Mouse (Mus musculus): ENCODE data around the gene Serpinf2. TPM values are rescaled to one million over a fixed set of nuclear protein-coding genes. Genes with fewer than 3 reads are reported as not detected.

The Serpinf2 gene
- polyA plus RNA-seq, 1 experiment = 0.75 TPM

GRCm38 (mm10) chr11:75422013-75422792 lies 17.2 kb downstream of the Serpinf2 start, which contains the start of gene Serpinf1:
Serpinf1 (minus strand) TSS chr11:75422701.
- no peak within 1 kb of the TSS for H3K27ac ChIP-seq (ENCODE audit: insufficient read depth, low read length)
- H3K36me3 ChIP-seq (ENCODE audit: control insufficient read depth, insufficient read depth, low read length) = no peaks in the 10 kb centered on the region
- WGBS = 65% methylated on average over 10 of the region's 10 CpGs
- H3K4me3 ChIP-seq (ENCODE audit: extremely low read depth, insufficient read depth, insufficient read length) = no peak within 1 kb of the TSS
- TF ChIP-seq POLR2A (IDR thresholded peaks at IDR 0.05; ENCODE audit: low read depth, low read length) (no peak), CTCF (IDR thresholded peaks at IDR 0.05; ENCODE audit: extremely low read depth, insufficient read depth, insufficient read length, insufficient replicate concordance) (no peak)
- no peaks in the 10 kb centered on the region for H3K27me3 ChIP-seq (ENCODE audit: control insufficient read depth, insufficient read depth, low read length)
- no peaks in the 10 kb centered on the region for H3K4me1 ChIP-seq (ENCODE audit: control insufficient read depth, insufficient read depth, insufficient read length)
- no peak for DNase-seq (ENCODE audit: low read depth in 1 of 2, low spot score in 2 of 2)

DNA sequence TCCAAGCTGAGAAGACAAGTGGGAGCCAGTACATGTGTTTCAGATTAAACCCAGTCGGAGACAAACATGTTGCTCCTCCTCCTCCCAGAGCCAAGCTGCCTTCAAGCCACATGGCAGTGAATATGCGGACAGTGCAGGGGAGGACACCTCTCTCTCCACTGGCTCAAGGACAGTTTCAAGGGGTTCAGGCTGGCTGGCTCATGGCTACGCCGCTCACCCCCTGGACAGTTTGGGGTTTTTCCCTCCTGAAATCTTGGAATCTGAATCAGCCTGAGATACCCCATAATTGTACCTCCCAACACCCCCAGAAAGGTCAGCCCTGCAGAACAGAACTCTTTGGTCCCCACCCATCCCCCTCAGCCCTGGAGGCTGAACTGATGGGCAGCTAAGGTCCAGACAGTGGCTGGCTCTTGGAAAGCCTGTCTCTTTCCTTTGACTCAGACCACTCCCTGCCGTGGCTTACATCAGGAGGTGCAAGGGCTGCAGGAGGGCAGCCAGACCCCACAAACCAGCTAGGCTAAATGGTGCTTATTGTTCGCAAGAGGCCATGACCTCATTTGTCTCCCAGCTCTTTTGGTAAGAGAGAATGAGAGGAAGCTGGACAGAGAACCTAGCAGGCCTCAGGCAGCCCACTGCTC lies 17.9 kb downstream of the Serpinf2 start:
- Histone ChIP-seq H3K4me1 (ENCODE audit: control insufficient read depth, insufficient read depth, insufficient read length) (peaks cover 5% of the 10 kb centered on the region; the same call in 1 of the 2 replicates), H3K27ac (ENCODE audit: insufficient read depth, low read length) (no peak overlapping the region), H3K27me3 (ENCODE audit: control insufficient read depth, insufficient read depth, low read length) (no peaks in the 10 kb centered on the region), H3K36me3 (ENCODE audit: control insufficient read depth, insufficient read depth, low read length) (no peaks in the 10 kb centered on the region), H3K4me3 (ENCODE audit: extremely low read depth, insufficient read depth, insufficient read length) (no peak overlapping the region)
- TF ChIP-seq CTCF (IDR thresholded peaks at IDR 0.05; ENCODE audit: extremely low read depth, insufficient read depth, insufficient read length, insufficient replicate concordance) = no peak
- no peak for TF ChIP-seq POLR2A (IDR thresholded peaks at IDR 0.05; ENCODE audit: low read depth, low read length)
- no peak for DNase-seq (ENCODE audit: low read depth in 1 of 2, low spot score in 2 of 2)
- 85% methylated on average over 6 of the region's 6 CpGs for WGBS

- DNase-seq (ENCODE audit: low read depth in 1 of 2, low spot score in 2 of 2) = no peak
- WGBS = 71% methylated on average over 5 of the region's 5 CpGs
- no peak for TF ChIP-seq CTCF (IDR thresholded peaks at IDR 0.05; ENCODE audit: extremely low read depth, insufficient read depth, insufficient read length, insufficient replicate concordance)
- Histone ChIP-seq H3K27me3 (ENCODE audit: control insufficient read depth, insufficient read depth, low read length) (no peaks in the 10 kb centered on the region), H3K4me1 (ENCODE audit: control insufficient read depth, insufficient read depth, insufficient read length) (peaks cover 11% of the 10 kb centered on the region), H3K27ac (ENCODE audit: insufficient read depth, low read length) (no peak overlapping the region), H3K36me3 (ENCODE audit: control insufficient read depth, insufficient read depth, low read length) (no peaks in the 10 kb centered on the region), H3K4me3 (ENCODE audit: extremely low read depth, insufficient read depth, insufficient read length) (no peak overlapping the region)
Measured at GRCm38 (mm10) chr11:75420810-75421374, 18.5 kb downstream of the Serpinf2 start.

DNA sequence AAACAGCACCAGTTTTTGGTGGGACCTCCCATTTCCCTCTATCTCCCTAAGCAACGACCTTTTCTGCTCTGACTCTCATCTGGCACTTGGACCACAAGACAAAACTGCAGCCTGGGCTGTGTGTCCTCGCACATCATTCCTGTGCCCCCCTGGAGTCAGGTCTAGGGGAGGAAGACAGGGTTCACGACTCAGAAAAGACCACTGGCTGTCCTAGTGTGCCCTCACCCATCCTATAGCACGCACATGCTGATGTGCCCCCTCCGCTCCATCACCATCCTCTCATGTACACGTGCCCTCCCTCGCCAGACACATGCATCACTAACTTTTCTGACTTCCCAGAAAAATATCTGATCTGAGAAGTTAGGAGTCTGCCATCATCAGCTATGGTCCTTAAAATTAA lies 19.4 kb downstream of the Serpinf2 start:
- peaks cover 19% of the 10 kb centered on the region for H3K4me1 ChIP-seq (ENCODE audit: control insufficient read depth, insufficient read depth, insufficient read length)
- no peak overlapping the region for H3K4me3 ChIP-seq (ENCODE audit: extremely low read depth, insufficient read depth, insufficient read length)
- H3K27me3 ChIP-seq (ENCODE audit: control insufficient read depth, insufficient read depth, low read length) = no peaks in the 10 kb centered on the region
- no peaks in the 10 kb centered on the region for H3K36me3 ChIP-seq (ENCODE audit: control insufficient read depth, insufficient read depth, low read length)
- WGBS = 79% methylated on average over 7 of the region's 7 CpGs
- TF ChIP-seq POLR2A (IDR thresholded peaks at IDR 0.05; ENCODE audit: low read depth, low read length) (no peak), CTCF (IDR thresholded peaks at IDR 0.05; ENCODE audit: extremely low read depth, insufficient read depth, insufficient read length, insufficient replicate concordance) (no peak)
- no peak overlapping the region for H3K27ac ChIP-seq (ENCODE audit: insufficient read depth, low read length)
- no peak for DNase-seq (ENCODE audit: low read depth in 1 of 2, low spot score in 2 of 2)

DNA sequence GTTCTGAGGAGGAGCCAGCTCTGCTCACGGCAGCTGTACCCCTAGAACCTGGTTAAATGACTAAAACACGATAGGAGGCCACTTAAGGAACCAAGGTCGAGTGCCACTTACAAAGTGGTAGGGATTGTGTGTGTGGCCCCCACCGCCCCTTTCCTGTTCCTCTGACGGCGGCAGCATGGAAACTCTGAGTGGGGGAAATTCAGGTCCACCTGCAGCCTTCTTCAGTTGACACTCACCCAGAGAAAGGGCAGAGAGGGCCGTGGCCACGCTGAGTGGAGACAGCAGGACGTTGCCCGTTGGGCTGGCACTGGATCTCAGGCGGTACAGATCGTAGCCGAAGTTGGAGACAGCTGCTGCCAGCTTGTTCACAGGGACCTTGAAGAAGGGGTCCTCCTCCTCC lies 23.4 kb downstream of the Serpinf2 start:
- no peaks in the 10 kb centered on the region for H3K27me3 ChIP-seq (ENCODE audit: control insufficient read depth, insufficient read depth, low read length)
- no peak for TF ChIP-seq CTCF (IDR thresholded peaks at IDR 0.05; ENCODE audit: extremely low read depth, insufficient read depth, insufficient read length, insufficient replicate concordance)
- TF ChIP-seq POLR2A (IDR thresholded peaks at IDR 0.05; ENCODE audit: low read depth, low read length) = no peak
- 18% methylated on average over 13 of the region's 13 CpGs for WGBS
- no peaks in the 10 kb centered on the region for H3K36me3 ChIP-seq (ENCODE audit: control insufficient read depth, insufficient read depth, low read length)
- no peak overlapping the region for H3K27ac ChIP-seq (ENCODE audit: insufficient read depth, low read length)
- H3K4me3 ChIP-seq (ENCODE audit: extremely low read depth, insufficient read depth, insufficient read length) = no peak overlapping the region
- DNase-seq (ENCODE audit: low read depth in 1 of 2, low spot score in 2 of 2) = peak in 1 of 2 experiments; percentile 33
- peaks cover 27% of the 10 kb centered on the region for H3K4me1 ChIP-seq (ENCODE audit: control insufficient read depth, insufficient read depth, insufficient read length)

DNA sequence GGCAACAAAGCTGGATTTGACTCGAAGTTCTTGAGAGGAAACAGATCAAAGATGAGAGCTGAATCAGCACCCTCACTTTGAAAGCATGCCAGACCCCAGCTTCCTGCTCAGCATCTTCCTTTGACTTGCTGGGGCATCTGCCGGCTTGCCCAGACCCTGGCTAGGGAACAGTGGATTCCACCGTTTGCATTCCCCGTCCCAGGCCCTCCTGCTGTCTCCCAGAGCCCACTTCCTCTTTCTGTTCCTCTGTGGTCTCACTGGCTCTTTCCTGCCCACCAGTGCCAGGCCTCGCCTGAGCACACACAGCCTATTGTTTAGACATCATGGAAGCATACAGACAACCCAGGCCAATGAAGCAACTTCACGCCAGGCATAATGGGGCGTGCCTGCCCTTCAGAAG lies 24.3 kb downstream of the Serpinf2 start:
- no peaks in the 10 kb centered on the region for H3K36me3 ChIP-seq (ENCODE audit: control insufficient read depth, insufficient read depth, low read length)
- peak overlapping the region; percentile 28; the same call in 1 of the 2 replicates for H3K27ac ChIP-seq (ENCODE audit: insufficient read depth, low read length)
- H3K27me3 ChIP-seq (ENCODE audit: control insufficient read depth, insufficient read depth, low read length) = no peaks in the 10 kb centered on the region
- DNase-seq (ENCODE audit: low read depth in 1 of 2, low spot score in 2 of 2) = no peak
- TF ChIP-seq CTCF (IDR thresholded peaks at IDR 0.05; ENCODE audit: extremely low read depth, insufficient read depth, insufficient read length, insufficient replicate concordance) (no peak), POLR2A (IDR thresholded peaks at IDR 0.05; ENCODE audit: low read depth, low read length) (no peak)
- H3K4me3 ChIP-seq (ENCODE audit: extremely low read depth, insufficient read depth, insufficient read length) = no peak overlapping the region
- peaks cover 33% of the 10 kb centered on the region for H3K4me1 ChIP-seq (ENCODE audit: control insufficient read depth, insufficient read depth, insufficient read length)
- 6% methylated on average over 7 of the region's 7 CpGs for WGBS

All from spleen, adult 2 months (tissue).